Mouse (Mus musculus): Measurements from ENCODE around the gene Dnajb13.

Dnajb13 gene

GRCm38 (mm10) chr7:100514573-100514972 lies at the start of gene Dnajb13:
TSS of gene Dnajb13 (minus strand) at chr7:100514960.
- DNase-seq (ENCODE audit: extremely low spot score, low read depth, low spot score), result no peak

- no peak for DNase-seq (ENCODE audit: extremely low spot score, low read depth, low spot score)
These were observed 47.3 kb upstream of the Dnajb13 start for GRCm38 (mm10) chr7:100561861-100562587.

- no peak for DNase-seq (ENCODE audit: extremely low spot score, low read depth, low spot score)
These were observed 44.6 kb upstream of the Dnajb13 start for GRCm38 (mm10) chr7:100559331-100559730.

GRCm38 (mm10) chr7:100557241-100557640 lies 42.5 kb upstream of the Dnajb13 start:
- DNase-seq (ENCODE audit: extremely low spot score, low read depth, low spot score), result no peak

GRCm38 (mm10) chr7:100555431-100555951 lies 40.7 kb upstream of the Dnajb13 start:
- no peak for DNase-seq (ENCODE audit: extremely low spot score, low read depth, low spot score)

- no peak for DNase-seq (ENCODE audit: extremely low spot score, low read depth, low spot score)
These were observed 40.2 kb upstream of the Dnajb13 start for GRCm38 (mm10) chr7:100554939-100555338.

GRCm38 (mm10) chr7:100550338-100551007 lies 35.7 kb upstream of the Dnajb13 start:
- no peak for DNase-seq (ENCODE audit: extremely low spot score, low read depth, low spot score)

- DNase-seq (ENCODE audit: extremely low spot score, low read depth, low spot score), result no peak
These were observed 35.0 kb upstream of the Dnajb13 start for GRCm38 (mm10) chr7:100549796-100550195.

GRCm38 (mm10) chr7:100547631-100548030 lies 32.9 kb upstream of the Dnajb13 start:
- DNase-seq (ENCODE audit: extremely low spot score, low read depth, low spot score), result no peak

- no peak for DNase-seq (ENCODE audit: extremely low spot score, low read depth, low spot score)
These were observed 29.7 kb upstream of the Dnajb13 start for GRCm38 (mm10) chr7:100544437-100544836.

- no peak for DNase-seq (ENCODE audit: extremely low spot score, low read depth, low spot score)
These were observed 24.8 kb upstream of the Dnajb13 start for GRCm38 (mm10) chr7:100539516-100539915.

GRCm38 (mm10) chr7:100537519-100537902 lies 22.8 kb upstream of the Dnajb13 start:
- no peak for DNase-seq (ENCODE audit: extremely low spot score, low read depth, low spot score)

- DNase-seq (ENCODE audit: extremely low spot score, low read depth, low spot score), result peak; percentile 67
These were observed 22.2 kb upstream of the Dnajb13 start, which contains the start of gene Coa4 for GRCm38 (mm10) chr7:100536804-100537518. TSS of gene Coa4 (plus strand) at chr7:100537071.

GRCm38 (mm10) chr7:100535831-100536230 lies 21.1 kb upstream of the Dnajb13 start:
- DNase-seq (ENCODE audit: extremely low spot score, low read depth, low spot score), result no peak

GRCm38 (mm10) chr7:100534216-100534615 lies 19.5 kb upstream of the Dnajb13 start:
- no peak for DNase-seq (ENCODE audit: extremely low spot score, low read depth, low spot score)

- no peak for DNase-seq (ENCODE audit: extremely low spot score, low read depth, low spot score)
These were observed 18.7 kb upstream of the Dnajb13 start for GRCm38 (mm10) chr7:100533503-100533902.

GRCm38 (mm10) chr7:100530766-100531165 lies 16.0 kb upstream of the Dnajb13 start:
- DNase-seq (ENCODE audit: extremely low spot score, low read depth, low spot score), result no peak

- no peak for DNase-seq (ENCODE audit: extremely low spot score, low read depth, low spot score)
These were observed 9.9 kb upstream of the Dnajb13 start for GRCm38 (mm10) chr7:100524669-100525068.

- no peak for DNase-seq (ENCODE audit: extremely low spot score, low read depth, low spot score)
These were observed 7.5 kb upstream of the Dnajb13 start for GRCm38 (mm10) chr7:100522222-100522621.

- DNase-seq (ENCODE audit: extremely low spot score, low read depth, low spot score), result peak; percentile 35
These were observed 6.0 kb upstream of the Dnajb13 start for GRCm38 (mm10) chr7:100520663-100521285.

- no peak for DNase-seq (ENCODE audit: extremely low spot score, low read depth, low spot score)
These were observed 5.4 kb upstream of the Dnajb13 start for GRCm38 (mm10) chr7:100520204-100520603.
